Mouse (Mus musculus): ENCODE results near the gene Sept5.
A peak's percentile ranks its signal among the peaks of the same experiment; 100 is the strongest.

The Sept5 gene

DNA sequence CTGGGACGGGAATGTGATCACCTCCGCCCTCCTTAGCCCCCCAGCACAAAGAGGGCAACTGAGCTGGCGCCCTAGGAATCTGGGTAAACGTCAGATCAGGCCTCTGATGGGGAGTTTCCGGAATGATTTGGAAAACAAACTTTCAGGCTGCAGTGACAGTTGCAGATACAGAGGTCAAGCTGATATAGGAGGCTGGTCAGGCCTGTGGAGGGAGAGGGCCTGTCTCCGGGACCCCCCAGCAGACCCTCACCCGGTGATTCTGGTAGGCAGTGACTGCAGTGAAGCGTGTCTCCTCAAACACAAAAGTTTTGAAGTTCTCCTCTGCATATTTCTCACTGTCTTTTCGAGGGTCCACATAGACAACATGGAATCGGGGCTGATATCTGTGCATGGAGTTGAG is 46.6 kb downstream of the Sept5 start:
- DNase-seq (ENCODE audit: low spot score) = no peak

DNA sequence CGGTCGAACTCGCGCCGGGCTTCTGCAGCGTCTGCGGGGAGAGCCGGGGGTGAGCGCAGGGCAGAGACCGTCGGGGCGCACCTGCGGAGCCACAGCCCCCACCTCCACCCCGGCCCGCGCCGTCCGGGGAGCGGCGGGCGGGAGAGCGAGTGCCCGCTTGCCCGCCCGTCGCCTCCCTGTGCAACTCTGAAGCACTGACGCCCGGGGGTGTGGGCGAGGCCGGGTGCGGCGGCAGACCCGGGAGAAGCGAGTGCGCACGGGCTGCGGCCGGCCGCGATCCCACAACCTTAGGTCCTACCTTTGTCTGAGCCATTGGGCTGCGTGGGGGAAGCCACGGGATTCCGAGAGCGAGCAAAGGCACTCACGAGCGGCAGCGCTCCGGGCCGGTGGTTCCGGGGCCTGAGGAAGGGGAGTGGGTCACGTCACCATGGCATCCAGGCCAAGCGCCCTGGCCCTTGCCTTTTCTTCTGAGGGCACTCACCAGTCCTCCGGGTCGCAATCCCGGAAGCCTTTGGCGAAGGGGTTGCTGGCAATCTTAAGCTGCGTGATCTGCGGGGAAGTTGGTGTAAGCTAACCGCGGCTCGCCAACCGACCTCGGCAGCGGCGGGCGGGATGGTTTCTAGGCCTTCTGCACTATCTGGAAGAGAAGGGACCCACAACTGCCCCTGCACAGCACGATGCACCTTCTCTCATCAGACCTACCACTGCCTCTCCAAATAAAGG is 47.2 kb downstream of the Sept5 start:
- no peak for DNase-seq (ENCODE audit: low spot score)

DNA sequence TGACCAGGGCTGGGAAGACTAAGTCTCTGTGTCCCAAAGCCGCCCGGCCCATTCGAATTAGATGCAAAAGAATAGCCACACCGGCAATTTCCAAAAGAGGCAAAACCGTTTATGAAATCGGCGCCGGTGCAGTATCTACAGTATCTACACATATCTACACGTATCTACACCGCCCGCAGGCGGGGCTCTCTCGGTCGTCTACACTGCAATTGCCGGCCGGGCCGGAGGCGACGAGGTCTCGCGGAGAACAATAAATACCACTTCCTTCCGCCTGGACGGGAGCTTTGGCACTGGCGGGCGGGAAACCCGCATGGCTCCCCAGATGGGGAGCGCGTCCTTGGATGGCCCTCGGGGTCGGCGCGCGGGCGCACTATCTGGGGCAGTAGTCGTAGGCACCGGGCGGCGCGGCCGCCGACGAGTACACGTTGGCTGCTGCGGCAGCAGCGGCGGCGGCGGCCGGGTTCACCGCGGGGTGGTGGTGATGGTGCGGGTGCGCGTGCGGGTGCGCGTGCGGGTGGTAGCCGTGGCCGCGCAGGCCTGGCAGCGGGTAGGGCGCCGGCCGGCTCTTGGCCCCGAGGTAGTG is 48.0 kb downstream of the Sept5 start:
- no peak for DNase-seq (ENCODE audit: low spot score)

- no peak for DNase-seq (ENCODE audit: low spot score)
Observed at GRCm38 (mm10) chr16:18581050-18581622, 48.6 kb downstream of the Sept5 start.

- DNase-seq (ENCODE audit: low spot score) = peak; percentile 63
Observed at GRCm38 (mm10) chr16:18580389-18580788, 49.4 kb downstream of the Sept5 start.

DNA sequence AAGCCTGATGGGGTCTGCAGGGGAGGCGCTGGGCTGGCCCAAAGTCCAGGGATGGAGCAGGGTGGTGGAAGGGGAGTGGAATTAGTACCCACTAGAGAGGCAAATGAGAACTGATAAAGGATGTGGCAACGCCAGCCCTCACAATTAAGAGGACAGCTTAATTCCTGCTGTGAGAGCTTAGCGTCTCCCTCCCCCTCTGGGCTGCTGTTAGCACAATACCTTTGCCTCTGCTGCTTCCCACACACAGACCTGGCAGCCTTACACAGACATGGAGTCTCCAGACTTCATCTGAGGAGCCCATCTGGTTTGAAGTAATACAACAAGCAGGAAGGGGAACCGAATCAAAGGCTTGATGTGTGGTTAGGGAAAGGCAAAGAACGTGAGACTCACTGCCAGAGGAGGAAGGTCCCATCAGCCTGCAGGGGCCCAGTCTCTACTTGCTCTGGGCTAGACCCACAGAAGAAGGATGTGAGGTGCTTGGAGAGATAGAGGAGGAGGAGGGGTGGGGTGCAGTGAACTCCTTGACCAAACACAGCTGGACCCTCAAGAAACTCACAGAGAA is 52.1 kb downstream of the Sept5 start:
- no peak for DNase-seq (ENCODE audit: low spot score)

DNA sequence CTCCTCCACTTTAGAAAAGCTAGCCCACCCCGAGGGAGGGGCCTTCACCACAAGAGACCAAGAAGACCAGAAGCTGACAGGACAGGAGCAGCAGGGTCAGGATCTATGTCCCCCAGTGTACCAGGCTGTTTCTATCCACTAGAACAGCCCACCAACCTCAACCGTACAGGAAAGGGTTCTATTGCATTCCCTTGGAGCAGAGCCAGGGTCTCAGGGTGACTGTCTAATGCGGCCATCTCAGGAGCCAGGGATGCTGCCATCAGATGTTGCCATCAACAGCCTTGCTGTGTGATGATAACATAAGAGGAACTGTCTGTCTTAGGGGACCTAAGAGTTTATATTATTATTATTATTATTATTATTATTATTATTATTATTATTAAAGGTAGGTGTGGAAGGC is 52.7 kb downstream of the Sept5 start:
- DNase-seq (ENCODE audit: low spot score) = no peak

DNA sequence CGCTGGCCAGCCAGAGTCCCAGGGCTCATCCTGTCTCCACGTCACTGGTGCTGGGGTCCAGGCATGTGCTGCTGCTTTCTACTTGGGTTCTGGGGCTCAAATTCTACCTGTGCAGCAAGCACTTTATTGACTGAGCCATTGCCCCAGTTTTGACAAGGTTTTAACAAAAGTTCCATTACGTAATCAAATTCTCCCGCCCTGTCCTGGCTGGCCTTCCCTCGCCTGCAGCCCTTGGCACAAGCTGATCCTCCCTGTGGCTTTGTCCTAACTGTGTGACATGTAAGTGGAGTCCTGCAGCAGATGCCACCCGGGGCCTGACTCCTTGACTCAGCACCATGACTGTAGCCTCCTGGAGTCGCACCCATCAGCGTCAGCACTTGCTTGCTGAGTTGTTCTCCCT is 55.6 kb downstream of the Sept5 start:
- peak; percentile 67 for DNase-seq (ENCODE audit: low spot score)

Data from adipocyte (in vitro differentiated cells).